ENCODE assay signal across 18 mouse cellular contexts in the genomic region with DNA sequence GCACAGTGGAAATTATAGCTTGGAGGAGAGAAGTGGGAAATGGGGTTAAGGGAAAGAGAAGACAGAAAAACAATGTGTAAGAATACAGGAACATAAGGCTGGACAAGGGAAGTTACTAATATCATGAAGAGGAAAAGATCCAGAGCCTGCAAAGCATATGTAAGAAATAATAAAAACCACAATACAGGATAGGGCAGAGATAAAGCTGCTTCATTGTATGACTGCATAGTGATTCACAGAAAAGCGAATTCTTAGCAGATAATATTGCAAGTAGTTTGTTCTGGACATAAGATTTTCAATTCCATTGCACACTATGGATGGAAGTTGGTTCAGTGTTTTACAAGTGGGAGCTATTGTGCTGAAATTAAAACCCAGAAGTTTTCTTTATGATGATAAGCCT.
"Had no signal": no experiment of that assay in that cellular context is flagged by ENCODE, and none has a peak within 500 bp of the region (broad histone marks: within the 10 kb centered on the region; RNA-seq: fewer than 3 reads in every experiment).

No protein-coding gene starts in this region.

- H3K36me3 ChIP-seq: lung, embryonic 15.5 days; midbrain, embryonic 13.5 days; midbrain, embryonic 15.5 days; neural tube, embryonic 13.5 days; neural tube, embryonic 15.5 days had no signal

- H3K4me3 ChIP-seq: lung, embryonic 15.5 days; megakaryocyte, embryonic 14.5 days; midbrain, embryonic 13.5 days; midbrain, embryonic 15.5 days; neural tube, embryonic 13.5 days; neural tube, embryonic 15.5 days had no signal

- ATAC-seq: lung, postnatal 0 days; midbrain, embryonic 13.5 days; midbrain, embryonic 15.5 days had no signal

- H3K27ac ChIP-seq: lung, embryonic 15.5 days; macrophage; midbrain, embryonic 13.5 days; midbrain, embryonic 15.5 days; neural tube, embryonic 13.5 days; neural tube, embryonic 15.5 days had no signal

- H3K9ac ChIP-seq: lung, embryonic 15.5 days; midbrain, embryonic 13.5 days; midbrain, embryonic 15.5 days; neural tube, embryonic 13.5 days; neural tube, embryonic 15.5 days had no signal

- H3K4me2 ChIP-seq: lung, embryonic 15.5 days; midbrain, embryonic 11.5 days; midbrain, embryonic 13.5 days; midbrain, embryonic 15.5 days; neural tube, embryonic 13.5 days; neural tube, embryonic 15.5 days had no signal

- H3K9me3 ChIP-seq: lung, embryonic 15.5 days; megakaryocyte, embryonic 14.5 days; midbrain, embryonic 13.5 days; midbrain, embryonic 15.5 days; neural tube, embryonic 13.5 days; neural tube, embryonic 15.5 days had no signal

- H3K4me1 ChIP-seq: lung, embryonic 15.5 days; midbrain, embryonic 13.5 days; midbrain, embryonic 15.5 days; neural tube, embryonic 13.5 days; neural tube, embryonic 15.5 days had no signal

- H3K27me3 ChIP-seq: lung, embryonic 15.5 days; megakaryocyte, embryonic 14.5 days; midbrain, embryonic 13.5 days; midbrain, embryonic 15.5 days; neural tube, embryonic 13.5 days; neural tube, embryonic 15.5 days had no signal

- DNase-seq: lung, adult 2 months; lung, postnatal 14 days; lung, postnatal 36 days; right cerebral cortex, postnatal 14 days; right cerebral cortex, postnatal 4 days; spleen, adult 18-20 months; thymus, adult 18-20 months; thymus, postnatal 14 days; thymus, postnatal 36 days had no signal
